Mouse (Mus musculus) adrenal gland, postnatal 4 days (tissue): Measurements from ENCODE around the gene Aebp1. TPM values are rescaled to one million over a fixed set of nuclear protein-coding genes. Genes with fewer than 3 reads are reported as not detected.

Experiments
- DNase-seq, 2 experiments: peaks; one replicate each; pipeline ENCODE4 v3.0.0; 2021 to 2022; ENCODE audit warnings: low spot score in 2 of 2, mixed read lengths in 2 of 2
- long read RNA-seq, 2 experiments: library from polyadenylated mRNA; stranded (forward); transcript quantifications; one replicate each; pipeline ENCODE4 v2.0.0; 2021
- total RNA-seq, 2 experiments: library from RNA; stranded (reverse); gene quantifications; 2 replicates each; pipeline ENCODE4 v1.2.3; 2021

Gene Aebp1
- total RNA-seq, result 100 to 1,000 TPM; 293 to 325 TPM
- long read RNA-seq, experiment 1, transcript Aebp1-201 (21 exons, 3,831 nt), result major isoform, 41 of 148 reads
- long read RNA-seq, experiment 1, partial matches to known transcripts, result 32 of 148 reads
- long read RNA-seq, experiment 1, other reads (novel, unspliced or antisense), result 72 of 148 reads
- long read RNA-seq, experiment 2, transcript Aebp1-201 (21 exons, 3,831 nt), result major isoform, 120 of 444 reads
- long read RNA-seq, experiment 2, partial matches to known transcripts, result 280 of 444 reads
- long read RNA-seq, experiment 2, other reads (novel, unspliced or antisense), result 43 of 444 reads

- DNase-seq, result peak; percentile 62 to 72
Observed at GRCm38 (mm10) chr11:5861678-5862393, at the start of gene Aebp1. Aebp1 (plus strand) TSS chr11:5861947.

DNA sequence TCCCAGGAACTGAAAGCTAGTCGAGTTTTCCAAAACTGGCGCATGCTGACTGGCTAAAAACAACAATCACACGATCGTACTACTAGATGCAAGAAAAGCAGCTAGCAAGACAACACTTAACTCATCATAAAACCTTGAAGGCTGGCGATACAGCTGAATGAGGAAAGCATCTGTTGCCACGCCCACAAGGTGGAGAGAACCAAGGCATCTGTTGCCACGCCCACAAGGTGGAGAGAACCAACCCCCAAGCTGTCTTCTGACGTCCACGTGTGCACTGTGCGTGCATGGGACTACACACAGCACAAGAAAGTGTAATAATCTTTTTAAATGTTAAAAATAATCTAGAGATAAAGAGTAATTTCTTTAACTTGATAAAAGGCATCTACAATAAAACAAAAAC is 48.4 kb upstream of the Aebp1 start:
- no peak for DNase-seq

DNA sequence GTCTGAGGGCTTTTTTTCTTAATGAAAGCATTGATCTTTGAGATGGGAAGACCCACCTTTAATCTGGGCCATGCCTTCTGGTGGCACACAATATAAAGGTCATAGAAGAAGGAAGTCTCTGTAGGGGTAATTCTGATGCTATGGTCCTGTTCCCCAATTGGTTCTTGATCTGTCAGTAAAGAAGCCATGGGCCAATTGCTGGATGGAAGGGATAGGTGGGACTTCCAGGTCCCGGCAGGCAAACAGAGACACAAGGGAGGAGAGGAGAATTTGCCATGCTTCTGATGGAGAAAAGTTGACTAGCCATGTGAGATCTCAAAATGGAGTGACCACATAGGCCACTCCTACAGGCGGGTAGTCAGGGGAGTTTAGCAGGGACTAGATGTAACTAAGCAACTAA is 42.5 kb upstream of the Aebp1 start:
- DNase-seq, result no peak

DNA sequence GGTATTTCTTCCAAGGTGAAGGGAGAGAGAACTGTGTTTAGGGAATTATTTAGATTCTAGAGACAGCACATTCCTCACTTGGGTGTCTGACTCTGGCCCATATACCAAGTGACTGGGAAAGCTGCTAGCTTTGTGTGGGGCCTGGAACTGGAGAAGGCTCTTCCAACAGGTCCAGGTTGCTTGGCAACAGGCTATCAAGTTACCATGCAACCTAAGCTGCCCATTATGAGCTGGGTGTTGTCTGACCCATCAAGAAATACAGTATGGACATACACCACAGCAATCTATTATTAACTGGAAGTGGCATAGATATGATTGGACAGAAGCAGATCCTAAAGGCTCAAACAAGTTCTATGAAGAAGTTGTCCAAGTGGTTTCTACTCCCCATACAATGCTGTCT is 36.3 kb upstream of the Aebp1 start:
- no peak for DNase-seq

DNA sequence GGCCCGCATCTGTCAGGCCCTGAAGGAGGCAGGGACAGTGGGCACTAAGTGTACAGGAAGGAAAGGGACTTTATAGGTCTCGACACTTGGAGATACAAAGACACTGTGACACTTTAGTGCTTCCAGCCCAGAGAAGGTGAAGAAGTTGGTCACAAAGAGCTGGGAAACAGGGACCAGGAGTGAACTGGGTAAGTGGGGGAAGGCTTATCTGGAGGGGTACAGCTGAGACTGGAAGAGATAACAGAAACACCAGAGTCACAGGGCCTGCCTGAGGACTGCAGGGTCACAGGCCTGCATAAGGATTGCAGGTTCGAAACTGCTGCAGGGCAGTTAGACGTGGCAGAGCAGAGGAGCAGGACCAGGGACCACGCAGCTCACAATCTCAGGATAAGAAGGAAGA is 33.8 kb upstream of the Aebp1 start:
- DNase-seq, result no peak

GRCm38 (mm10) chr11:5828509-5829191 is 33.1 kb upstream of the Aebp1 start:
- DNase-seq, result no peak

DNA sequence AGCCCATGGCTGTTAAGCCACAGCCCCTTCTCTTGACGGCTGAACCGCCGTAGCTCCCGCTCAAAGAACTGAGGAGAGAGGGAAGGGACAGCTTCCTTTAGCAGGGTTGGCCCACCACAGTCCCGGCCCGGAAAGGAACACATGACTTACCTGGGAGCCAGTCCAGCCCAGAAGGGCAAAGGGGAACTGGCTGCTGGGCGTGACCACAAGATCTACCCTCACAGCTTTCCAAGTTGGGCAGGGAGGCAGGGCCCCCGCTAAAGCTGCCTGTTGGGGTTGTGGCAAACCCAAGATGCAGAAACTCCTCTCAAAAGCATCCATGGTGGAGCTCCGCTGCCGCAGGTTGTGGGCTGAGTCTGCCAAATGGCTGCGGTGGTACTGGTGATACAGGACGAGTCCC is 32.4 kb upstream of the Aebp1 start:
- DNase-seq, result no peak

DNA sequence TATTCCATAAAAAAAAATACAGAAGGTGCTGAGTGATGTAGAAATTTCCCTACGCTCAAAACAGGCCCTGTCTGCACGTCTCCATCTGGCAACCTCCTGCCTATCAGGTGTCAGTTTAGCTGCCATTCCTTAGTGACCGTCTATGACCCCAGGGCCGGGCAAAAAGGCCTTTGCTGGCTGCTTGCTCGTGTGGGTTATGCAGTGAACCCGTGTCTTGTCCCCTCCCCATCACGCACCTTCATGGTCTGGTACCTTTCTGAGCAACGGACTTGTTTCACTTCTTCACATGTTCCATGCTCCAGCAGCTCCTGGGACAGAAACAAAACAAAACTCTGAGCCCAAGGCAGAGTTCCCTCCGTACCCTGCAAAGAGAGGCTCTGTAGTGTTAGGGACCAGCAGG is 27.2 kb upstream of the Aebp1 start:
- no peak for DNase-seq

DNA sequence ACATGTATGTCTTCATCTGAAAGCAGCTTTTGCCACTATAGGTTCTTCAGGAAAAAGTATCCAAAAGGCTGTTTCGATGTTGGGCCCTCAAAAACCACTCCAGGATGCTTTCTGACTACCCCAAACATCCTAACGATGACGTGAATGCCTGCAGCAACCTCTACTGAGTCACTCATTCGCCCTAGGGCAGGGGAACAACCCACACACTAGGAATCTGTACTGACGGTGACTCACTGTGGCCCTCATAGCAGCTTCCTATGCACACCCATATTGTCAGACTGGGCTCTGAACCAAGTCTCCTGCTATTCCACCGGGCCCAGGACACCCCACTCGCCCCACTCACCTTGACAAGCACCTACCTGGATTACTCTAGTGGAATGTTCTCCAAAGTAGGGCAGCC is 26.7 kb upstream of the Aebp1 start:
- DNase-seq, result no peak

GRCm38 (mm10) chr11:5836126-5836525 is 25.6 kb upstream of the Aebp1 start:
- DNase-seq, result no peak

DNA sequence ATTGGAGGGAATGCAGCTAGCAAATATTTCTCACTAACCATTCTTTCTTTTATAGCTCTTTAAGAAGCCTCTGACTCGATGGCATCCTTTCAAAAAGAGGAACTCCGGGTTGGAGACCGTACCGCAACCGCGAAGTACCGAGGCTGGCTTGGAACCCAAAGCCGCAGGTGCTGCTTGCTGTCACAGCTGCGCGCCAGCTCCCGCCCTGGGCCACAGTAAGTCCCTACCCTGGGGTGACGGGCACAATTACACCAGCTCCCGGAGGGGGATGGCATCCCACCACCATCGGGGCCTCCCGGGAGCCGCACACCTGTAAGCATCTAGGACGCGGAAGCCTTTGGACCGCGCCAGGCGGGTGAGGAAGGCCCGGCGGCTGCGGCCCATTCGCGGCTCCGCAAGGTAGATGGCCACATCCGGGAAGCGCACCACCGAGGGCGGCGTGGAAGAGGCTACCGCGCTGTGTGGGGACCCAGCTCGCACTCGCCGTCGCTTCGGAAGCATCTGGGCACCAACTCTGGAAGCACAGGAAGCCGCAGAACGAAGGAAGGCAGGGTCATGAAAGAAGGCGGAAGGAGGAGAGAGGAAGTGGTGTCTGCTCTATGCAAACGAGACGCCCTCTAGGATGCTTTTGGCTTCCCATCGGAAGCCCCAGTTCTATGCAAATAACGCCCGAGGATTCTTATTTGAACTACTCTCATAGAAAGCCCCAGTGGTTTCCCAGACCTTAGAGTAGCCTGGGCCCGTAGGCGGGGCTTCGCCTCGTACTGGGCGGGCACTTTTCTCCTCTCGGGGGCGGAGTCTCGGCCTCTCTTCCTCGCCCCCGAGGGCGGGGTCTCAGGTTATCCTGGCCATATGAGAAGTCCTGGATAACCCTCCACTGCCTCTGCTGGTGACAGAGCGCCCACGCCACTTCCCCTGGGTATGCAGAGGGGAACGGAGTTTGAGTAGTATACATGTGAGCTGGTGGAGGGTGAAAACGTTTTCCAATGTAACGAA is 24.2 kb upstream of the Aebp1 start, which contains the start of gene Polm:
Gene Polm (minus strand): TSS at position 766 of the 996 bp plus-strand sequence.
- peak; percentile 74 to 89 for DNase-seq

- no peak for DNase-seq
Observed at GRCm38 (mm10) chr11:5840346-5840745, 21.4 kb upstream of the Aebp1 start.

DNA sequence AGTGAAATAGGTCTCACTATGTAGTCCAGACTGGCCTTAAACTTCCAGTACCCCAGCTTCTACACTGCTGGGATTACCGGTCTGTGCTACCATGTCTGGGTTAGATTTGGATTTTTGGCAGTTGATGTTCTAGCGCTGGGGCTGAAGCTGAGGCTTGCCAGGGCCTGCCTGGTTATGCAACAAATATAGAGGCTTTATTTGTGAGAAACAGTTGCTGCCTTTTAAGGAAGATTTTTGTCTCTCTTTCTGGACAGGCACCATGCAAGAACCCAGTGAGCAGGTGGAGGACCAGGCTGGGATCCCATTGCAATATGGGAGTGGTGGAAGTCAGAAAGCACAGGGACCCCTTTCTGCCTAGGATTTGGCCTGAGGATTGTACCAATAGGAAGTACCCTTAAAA is 20.0 kb upstream of the Aebp1 start:
- no peak for DNase-seq

DNA sequence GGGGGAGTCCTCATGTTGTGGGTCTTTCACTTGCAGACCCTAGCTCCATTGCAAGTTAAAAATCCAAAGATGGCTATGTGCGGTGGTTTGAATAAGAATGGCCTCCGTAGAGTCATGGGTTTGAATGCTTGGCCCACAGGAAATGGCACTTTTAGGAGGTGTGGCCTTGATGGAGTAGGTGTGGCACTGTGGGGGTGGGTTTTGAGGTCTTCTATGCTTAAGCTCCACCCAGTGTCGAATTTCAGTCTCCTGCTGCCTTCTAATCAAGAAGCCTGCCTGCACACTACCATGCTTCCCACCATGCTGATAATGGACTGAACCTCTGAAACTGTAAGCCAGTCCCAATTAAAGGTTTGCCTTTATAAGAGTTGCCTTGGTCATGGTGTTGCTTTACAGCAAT is 18.6 kb upstream of the Aebp1 start:
- DNase-seq, result no peak

- DNase-seq, result no peak
Observed at GRCm38 (mm10) chr11:5846639-5847345, 15.0 kb upstream of the Aebp1 start.

- no peak for DNase-seq
Observed at GRCm38 (mm10) chr11:5848741-5849140, 13.0 kb upstream of the Aebp1 start.

GRCm38 (mm10) chr11:5849316-5849715 is 12.4 kb upstream of the Aebp1 start:
- DNase-seq, result no peak

- no peak for DNase-seq
Observed at GRCm38 (mm10) chr11:5850452-5850851, 11.3 kb upstream of the Aebp1 start.

- no peak for DNase-seq
Observed at GRCm38 (mm10) chr11:5851021-5851736, 10.6 kb upstream of the Aebp1 start.

DNA sequence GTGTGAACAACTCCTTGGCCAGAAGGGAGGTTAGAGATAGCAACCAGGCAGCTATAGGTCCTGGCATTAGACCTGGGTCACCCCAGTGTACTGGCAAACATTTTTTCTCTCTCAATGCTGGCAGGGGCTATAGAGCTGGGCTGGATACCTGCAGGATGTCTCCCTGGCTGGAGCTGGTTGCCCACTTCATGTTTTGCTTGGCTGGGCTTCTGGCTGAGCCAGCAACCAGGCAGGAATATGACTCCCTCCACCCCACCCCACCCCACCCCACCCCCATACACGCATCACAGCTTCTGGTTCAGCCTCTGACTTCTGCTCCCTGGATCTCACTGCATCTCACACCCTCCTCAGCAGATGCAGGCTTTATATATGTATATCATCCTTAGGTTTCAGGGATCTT is 9.4 kb upstream of the Aebp1 start:
- no peak for DNase-seq
